Mouse (Mus musculus) liver, postnatal 0 days (tissue): ENCODE measurements around the gene Jak3. TPM values are rescaled to one million over a fixed set of nuclear protein-coding genes. Genes with fewer than 3 reads are reported as not detected.

Experiments used
- ATAC-seq: fragments of 200-750 bp; cut with Nextera tagmentation; 2 replicates; pipeline ENCODE4 v1.8.0; 2017; ENCODE audit warnings: mild to moderate bottlenecking, moderate library complexity
- DNase-seq: peaks from one replicate; pipeline ENCODE4 v3.0.0-alpha.2; 2016
- H3K27ac ChIP-seq: fragments of 300-500 bp; sonication (generic); 2 replicates; pipeline ENCODE4 v1.5.1; 2014; ENCODE audit warnings: antibody characterized with exemption, moderate library complexity, mild to moderate bottlenecking, low read depth
- H3K27me3 ChIP-seq: fragments of 300-500 bp; sonication (generic); 2 replicates; pipeline ENCODE4 v1.6.1; 2014; ENCODE audit warnings: low read length, control low read depth, mixed read lengths; ENCODE audit not compliant: insufficient read depth
- H3K36me3 ChIP-seq: fragments of 300-500 bp; sonication (generic); replicated peaks from 2 replicates; pipeline ENCODE4 v1.6.1; 2014; ENCODE audit warnings: mild to moderate bottlenecking, control low read depth, low read length, moderate library complexity, mixed read lengths; ENCODE audit not compliant: insufficient read depth
- H3K4me1 ChIP-seq: fragments of 300-500 bp; sonication (generic); 2 replicates; pipeline ENCODE4 v1.6.1; 2014; ENCODE audit warnings: antibody characterized with exemption, mild to moderate bottlenecking, control low read depth; ENCODE audit not compliant: insufficient read depth
- H3K4me2 ChIP-seq: fragments of 300-500 bp; sonication (generic); 2 replicates; pipeline ENCODE4 v1.6.1; 2014; ENCODE audit warnings: low read depth, mild to moderate bottlenecking, low read length, moderate library complexity, mixed read lengths
- H3K4me3 ChIP-seq: fragments of 300-500 bp; sonication (generic); 2 replicates; pipeline ENCODE4 v1.5.1; 2014; ENCODE audit warnings: low read depth, low read length
- H3K9ac ChIP-seq: fragments of 300-500 bp; sonication (generic); replicated peaks from 2 replicates; pipeline ENCODE4 v1.6.1; 2014; ENCODE audit warnings: mild to moderate bottlenecking, moderate library complexity
- H3K9me3 ChIP-seq: fragments of 300-500 bp; sonication (generic); 2 replicates; pipeline ENCODE4 v1.6.1; 2016; ENCODE audit warnings: mild to moderate bottlenecking, control low read depth, low read length, mixed read lengths
- CTCF ChIP-seq: sonication (generic); IDR thresholded peaks from 2 replicates; pipeline ENCODE4 v1.5.1; 2016; ENCODE audit warnings: antibody characterized with exemption, low read depth
- EP300 ChIP-seq: IDR thresholded peaks from 2 replicates; pipeline ENCODE4 v1.6.1; 2016; ENCODE audit warnings: antibody characterized with exemption, low read depth, mild to moderate bottlenecking
- WGBS: fragments of 180-500 bp; shearing (Covaris S2); extraction: QIAGEN DNeasy Blood & Tissue Kit; methylation state at CpG from one replicate; pipeline ENCODE4 v1.1.7; 2014; ENCODE audit not compliant: insufficient replicate concordance; 5-methylcytosine and 5-hydroxymethylcytosine counted together
- polyA plus RNA-seq: library from polyadenylated mRNA; unstranded; fragments of >200 nt; fragmentation: Nextera tagmentation; extraction: Ambion mirVana; gene quantifications from 2 replicates; pipeline ENCODE4 v1.2.1, GENCODE M21; 2015

The Jak3 gene
- polyA plus RNA-seq, 1 experiment from 2014 or later: 4.6 TPM

GRCm38 (mm10) chr8:71629781-71630212 lies 46.3 kb upstream of the Jak3 start:
- H3K4me1 ChIP-seq: peaks cover 30% of the 10 kb centered on the region

GRCm38 (mm10) chr8:71630761-71631160 lies 45.3 kb upstream of the Jak3 start:
- Histone ChIP-seq H3K4me3 (no peak overlapping the region), H3K36me3 (no peaks in the 10 kb centered on the region; the same call in none of the 2 replicates), H3K9me3 (no peaks in the 10 kb centered on the region), H3K4me2 (no peak overlapping the region), H3K27ac (no peak overlapping the region), H3K27me3 (peaks cover 35% of the 10 kb centered on the region), H3K9ac (no peak overlapping the region), H3K4me1 (peaks cover 30% of the 10 kb centered on the region)
- ATAC-seq: no peak
- 66% methylated on average over 6 of the region's 6 CpGs for WGBS
- DNase-seq: no peak
- no peak for TF ChIP-seq CTCF
- no peak for TF ChIP-seq EP300

More at GRCm38 (mm10) chr8:71629781-71630212, 46.3 kb upstream of the Jak3 start:
- H3K4me3 ChIP-seq: peak overlapping the region; percentile 51
- no peaks in the 10 kb centered on the region for H3K9me3 ChIP-seq
- peak; percentile 12 for ATAC-seq
- peaks cover 32% of the 10 kb centered on the region for H3K27me3 ChIP-seq
- peak; percentile 56 for DNase-seq
- H3K27ac ChIP-seq: peak overlapping the region; percentile 35; the same call in 1 of the 2 replicates
- peaks cover 2% of the 10 kb centered on the region for H3K36me3 ChIP-seq
- H3K4me2 ChIP-seq: peak overlapping the region; percentile 87
- WGBS: 5% methylated on average over 25 of the region's 25 CpGs
- no peak overlapping the region for H3K9ac ChIP-seq
- TF ChIP-seq EP300 (no peak), CTCF (no peak)

- Histone ChIP-seq H3K9me3 (no peaks in the 10 kb centered on the region), H3K27me3 (peaks cover 35% of the 10 kb centered on the region), H3K4me3 (no peak overlapping the region), H3K9ac (no peak overlapping the region), H3K36me3 (no peaks in the 10 kb centered on the region; the same call in 1 of the 2 replicates), H3K27ac (no peak overlapping the region), H3K4me1 (peaks cover 30% of the 10 kb centered on the region), H3K4me2 (no peak overlapping the region)
- DNase-seq (no peak), ATAC-seq (no peak)
- TF ChIP-seq CTCF (no peak), EP300 (no peak)
- WGBS: 36% methylated on average over 2 of the region's 2 CpGs
Measured at GRCm38 (mm10) chr8:71631897-71632296, 44.2 kb upstream of the Jak3 start.

- Histone ChIP-seq H3K9ac (no peak overlapping the region), H3K4me2 (peak overlapping the region; percentile 26), H3K4me3 (no peak overlapping the region), H3K9me3 (no peaks in the 10 kb centered on the region), H3K27ac (no peak overlapping the region), H3K36me3 (no peaks in the 10 kb centered on the region), H3K4me1 (peaks cover 22% of the 10 kb centered on the region), H3K27me3 (peaks cover 35% of the 10 kb centered on the region)
- no peak for TF ChIP-seq EP300
- peak; percentile 80 for TF ChIP-seq CTCF
- DNase-seq: peak; percentile 78
- no peak for ATAC-seq
- 5% methylated on average over 19 of the region's 22 CpGs for WGBS
Measured at GRCm38 (mm10) chr8:71633164-71633563, 42.9 kb upstream of the Jak3 start.

- 4% methylated on average over 26 of the region's 26 CpGs for WGBS
- H3K27ac ChIP-seq: no peak overlapping the region
- peaks cover 35% of the 10 kb centered on the region for H3K27me3 ChIP-seq
- no peaks in the 10 kb centered on the region for H3K36me3 ChIP-seq
- H3K9me3 ChIP-seq: no peaks in the 10 kb centered on the region
- peak; percentile 70 for DNase-seq
- TF ChIP-seq EP300 (no peak), CTCF (no peak)
- no peak overlapping the region for H3K9ac ChIP-seq
- peaks cover 12% of the 10 kb centered on the region for H3K4me1 ChIP-seq
- no peak for ATAC-seq
- 0 out of 2 replicates have a peak overlapping the region, but pooled peaks have one; percentile 5 for H3K4me3 ChIP-seq
- H3K4me2 ChIP-seq: peak overlapping the region; percentile 28
Measured at GRCm38 (mm10) chr8:71633981-71634667, 42.0 kb upstream of the Jak3 start.

- ATAC-seq (no peak), DNase-seq (no peak)
- no peak for TF ChIP-seq EP300
- no peak for TF ChIP-seq CTCF
- H3K4me3 ChIP-seq: no peak overlapping the region
- 56% methylated on average over 8 of the region's 8 CpGs for WGBS
- H3K9ac ChIP-seq: no peak overlapping the region
- peaks cover 19% of the 10 kb centered on the region for H3K27me3 ChIP-seq
- H3K4me2 ChIP-seq: no peak overlapping the region
- H3K36me3 ChIP-seq: no peaks in the 10 kb centered on the region
- no peaks in the 10 kb centered on the region for H3K9me3 ChIP-seq
- H3K27ac ChIP-seq: no peak overlapping the region
- no peaks in the 10 kb centered on the region; the same call in 1 of the 2 replicates for H3K4me1 ChIP-seq
Measured at GRCm38 (mm10) chr8:71637149-71638095, 38.7 kb upstream of the Jak3 start.
